Mouse (Mus musculus) forebrain, postnatal 0 days (tissue): ENCODE results near the gene Prph. TPM values are rescaled to one million over a fixed set of nuclear protein-coding genes. Genes with fewer than 3 reads are reported as not detected.

ENCODE experiments used
- ATAC-seq: fragments of 200-750 bp; cut with Nextera tagmentation; 2 replicates; pipeline ENCODE4 v1.8.0; 2017; ENCODE audit warnings: mild to moderate bottlenecking, moderate library complexity
- DNase-seq: peaks from one replicate; pipeline ENCODE4 v3.0.0-alpha.2; 2015
- H3K27ac ChIP-seq: fragments of 300-500 bp; sonication (generic); 2 replicates; pipeline ENCODE4 v1.5.1; 2014; ENCODE audit warnings: low read depth, mild to moderate bottlenecking, antibody characterized with exemption, low read length, moderate library complexity, mixed read lengths
- H3K27me3 ChIP-seq: fragments of 300-500 bp; sonication (generic); 2 replicates; pipeline ENCODE4 v1.6.1; 2014; ENCODE audit warnings: mild to moderate bottlenecking, low read length, mixed read lengths; ENCODE audit not compliant: insufficient read depth
- H3K36me3 ChIP-seq: fragments of 300-500 bp; sonication (generic); 2 replicates; pipeline ENCODE4 v1.6.1; 2014; ENCODE audit warnings: mild to moderate bottlenecking, moderate library complexity; ENCODE audit not compliant: insufficient read depth
- H3K4me1 ChIP-seq: fragments of 300-500 bp; sonication (generic); 2 replicates; pipeline ENCODE4 v1.6.1; 2014; ENCODE audit warnings: antibody characterized with exemption; ENCODE audit not compliant: insufficient read depth
- H3K4me2 ChIP-seq: fragments of 300-500 bp; sonication (generic); 2 replicates; pipeline ENCODE4 v1.6.1; 2014; ENCODE audit warnings: low read depth, mild to moderate bottlenecking, moderate library complexity
- H3K4me3 ChIP-seq: fragments of 300-500 bp; sonication (generic); 2 replicates; pipeline ENCODE4 v1.5.1; 2014; ENCODE audit warnings: low read depth, low read length, mixed read lengths
- H3K9ac ChIP-seq: fragments of 300-500 bp; sonication (generic); 2 replicates; pipeline ENCODE4 v1.6.1; 2014; ENCODE audit warnings: mild to moderate bottlenecking
- H3K9me3 ChIP-seq: fragments of 300-500 bp; sonication (generic); 2 replicates; pipeline ENCODE4 v1.6.1; 2016; ENCODE audit warnings: low read length
- CTCF ChIP-seq: sonication (generic); IDR thresholded peaks from 2 replicates; pipeline ENCODE4 v1.5.1; 2016; ENCODE audit warnings: antibody characterized with exemption, control low read depth, low read depth
- WGBS: fragments of 180-500 bp; shearing (Covaris S2); extraction: QIAGEN DNeasy Blood & Tissue Kit; methylation state at CpG from one replicate; pipeline ENCODE4 v1.1.7; 2014; 5-methylcytosine and 5-hydroxymethylcytosine counted together
- polyA plus RNA-seq: library from polyadenylated mRNA; unstranded; fragments of >200 nt; fragmentation: Nextera tagmentation; extraction: Ambion mirVana; gene quantifications from 2 replicates; pipeline ENCODE4 v1.2.1, GENCODE M21; 2015
- total RNA-seq: library from RNA; depleted of rRNA; stranded (reverse); fragments of >200 nt; gene quantifications from 2 replicates; pipeline ENCODE4 v1.2.3, GENCODE M21; 2014

Prph gene
- total and polyA plus RNA-seq, 2 experiments from 2014 or later = 1.7 to 2.3 TPM

DNA sequence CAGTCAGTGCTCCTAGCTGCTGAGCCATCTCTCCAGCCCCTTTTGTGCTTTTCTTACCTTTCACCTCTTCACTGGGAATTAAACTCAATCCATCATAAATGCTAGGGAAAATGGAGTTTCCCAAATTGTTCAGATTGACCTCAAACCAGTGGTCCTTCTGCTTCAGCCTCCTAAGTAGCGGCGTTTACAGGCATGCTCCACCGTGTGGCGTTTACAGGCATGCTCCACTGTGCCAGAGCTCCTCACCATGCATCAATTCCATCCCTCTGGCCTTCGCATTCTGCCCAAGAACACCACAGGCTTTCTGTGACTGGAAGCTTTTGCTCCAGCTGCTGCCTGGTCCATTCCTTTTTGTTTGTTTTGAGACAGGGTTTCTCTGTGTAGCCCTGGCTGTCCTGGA, 27.9 kb upstream of the Prph start:
- H3K27ac ChIP-seq = no peak overlapping the region
- 66% methylated on average over 5 of the region's 5 CpGs for WGBS
- H3K4me2 ChIP-seq = no peak overlapping the region
- H3K4me3 ChIP-seq = no peak overlapping the region
- H3K9me3 ChIP-seq = no peaks in the 10 kb centered on the region
- TF ChIP-seq CTCF = no peak
- H3K27me3 ChIP-seq = no peaks in the 10 kb centered on the region; the same call in 1 of the 2 replicates
- no peaks in the 10 kb centered on the region for H3K36me3 ChIP-seq
- H3K9ac ChIP-seq = no peak overlapping the region
- ATAC-seq (no peak), DNase-seq (no peak)
- no peaks in the 10 kb centered on the region for H3K4me1 ChIP-seq

DNA sequence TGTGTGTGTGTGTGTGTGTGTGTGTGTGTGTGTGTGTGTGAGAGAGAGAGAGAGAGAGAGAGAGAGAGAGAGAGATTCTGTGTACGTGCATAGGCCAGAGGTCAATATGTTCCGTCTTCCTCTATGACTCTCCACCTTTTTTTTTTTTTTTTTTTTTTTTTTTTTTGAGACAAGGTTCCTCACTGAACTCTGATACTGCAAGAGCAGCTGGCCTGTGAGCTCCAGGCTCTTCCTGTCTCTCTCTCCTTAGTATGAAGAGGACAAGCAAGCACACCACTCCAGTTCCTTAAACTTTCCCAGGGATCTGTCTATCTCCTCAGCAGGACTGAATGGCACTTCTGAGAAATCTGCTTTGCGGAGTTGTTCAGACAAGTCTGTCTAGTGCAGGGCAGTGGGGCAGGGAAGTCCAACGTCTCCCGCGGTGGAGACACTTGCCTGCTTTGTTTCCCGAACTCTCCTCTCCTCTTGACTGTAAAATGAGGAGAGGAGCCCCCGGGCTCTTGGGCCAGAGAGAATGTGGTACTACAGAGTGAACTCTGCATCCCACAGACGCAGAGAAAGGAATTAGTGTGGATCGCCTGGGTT, 26.0 kb upstream of the Prph start:
- Histone ChIP-seq H3K36me3 (no peaks in the 10 kb centered on the region), H3K27ac (no peak overlapping the region), H3K9ac (no peak overlapping the region), H3K4me1 (no peaks in the 10 kb centered on the region), H3K27me3 (no peaks in the 10 kb centered on the region; the same call in 1 of the 2 replicates), H3K4me3 (0 out of 2 replicates have a peak overlapping the region, but pooled peaks have one; percentile 32), H3K9me3 (no peaks in the 10 kb centered on the region), H3K4me2 (peak overlapping the region; percentile 57)
- DNase-seq (no peak), ATAC-seq (no peak)
- 8% methylated on average over 10 of the region's 10 CpGs for WGBS
- no peak for TF ChIP-seq CTCF

DNA sequence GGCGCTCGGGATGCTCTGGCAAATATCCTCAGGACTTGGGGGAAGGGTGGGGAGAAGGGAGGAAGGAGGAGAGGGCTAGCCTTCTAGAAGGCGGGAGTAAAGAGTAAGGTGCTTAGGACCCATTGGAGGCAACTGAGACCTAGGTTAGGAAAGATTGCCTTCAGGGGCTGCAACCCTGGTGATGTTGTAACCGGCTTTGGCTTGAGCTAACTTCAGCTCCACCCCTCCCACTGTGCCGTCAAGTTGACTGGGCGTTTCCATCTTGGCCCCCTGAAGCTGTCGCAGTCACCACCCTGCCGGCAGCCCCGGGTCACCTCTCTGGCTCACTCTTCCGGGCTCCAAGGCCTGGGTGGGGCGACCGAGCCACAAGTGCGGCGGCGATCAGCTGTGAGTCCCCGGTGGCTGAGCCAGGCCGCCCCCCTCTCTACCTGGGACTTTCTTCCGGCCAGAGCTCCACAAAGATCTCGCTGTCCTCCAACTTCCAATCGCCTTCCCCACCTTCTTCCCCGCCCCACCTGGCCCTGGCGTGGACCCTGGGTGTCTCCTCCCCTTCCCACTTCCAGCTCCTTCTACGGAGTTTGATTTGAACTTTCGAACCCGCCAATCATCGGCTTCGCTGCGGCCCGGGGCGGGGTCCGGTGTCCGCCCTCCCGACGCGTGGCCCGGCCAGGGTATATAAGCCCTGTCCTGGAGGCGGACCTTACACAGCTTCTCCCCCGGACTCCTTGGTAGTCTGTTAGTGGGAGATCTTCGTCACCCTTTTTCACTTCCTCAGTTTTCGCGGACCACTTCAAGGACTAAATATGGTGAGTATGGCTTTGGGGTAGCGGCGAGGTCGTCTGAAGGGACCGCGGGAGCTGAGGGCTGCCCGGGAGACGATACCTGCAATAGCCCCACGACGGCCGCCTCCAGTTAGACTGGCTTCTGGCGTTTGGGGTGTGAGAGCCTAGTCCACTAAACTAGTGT, 25.1 kb upstream of the Prph start, which contains the start of gene Tuba1c:
Tuba1c (plus strand) TSS at position 273 of the 966 bp plus-strand sequence.
- Histone ChIP-seq H3K9me3 (no peaks in the 10 kb centered on the region), H3K36me3 (no peaks in the 10 kb centered on the region), H3K4me3 (peak within 1 kb of the TSS; percentile 32), H3K9ac (no peak within 1 kb of the TSS), H3K4me1 (no peaks in the 10 kb centered on the region), H3K4me2 (peak within 1 kb of the TSS; percentile 57), H3K27me3 (no peaks in the 10 kb centered on the region; the same call in 1 of the 2 replicates), H3K27ac (no peak within 1 kb of the TSS)
- ATAC-seq (peak; percentile 55), DNase-seq (peak; percentile 27)
- under 1% methylated on average over 52 of the region's 52 CpGs for WGBS
- TF ChIP-seq CTCF = no peak

DNA sequence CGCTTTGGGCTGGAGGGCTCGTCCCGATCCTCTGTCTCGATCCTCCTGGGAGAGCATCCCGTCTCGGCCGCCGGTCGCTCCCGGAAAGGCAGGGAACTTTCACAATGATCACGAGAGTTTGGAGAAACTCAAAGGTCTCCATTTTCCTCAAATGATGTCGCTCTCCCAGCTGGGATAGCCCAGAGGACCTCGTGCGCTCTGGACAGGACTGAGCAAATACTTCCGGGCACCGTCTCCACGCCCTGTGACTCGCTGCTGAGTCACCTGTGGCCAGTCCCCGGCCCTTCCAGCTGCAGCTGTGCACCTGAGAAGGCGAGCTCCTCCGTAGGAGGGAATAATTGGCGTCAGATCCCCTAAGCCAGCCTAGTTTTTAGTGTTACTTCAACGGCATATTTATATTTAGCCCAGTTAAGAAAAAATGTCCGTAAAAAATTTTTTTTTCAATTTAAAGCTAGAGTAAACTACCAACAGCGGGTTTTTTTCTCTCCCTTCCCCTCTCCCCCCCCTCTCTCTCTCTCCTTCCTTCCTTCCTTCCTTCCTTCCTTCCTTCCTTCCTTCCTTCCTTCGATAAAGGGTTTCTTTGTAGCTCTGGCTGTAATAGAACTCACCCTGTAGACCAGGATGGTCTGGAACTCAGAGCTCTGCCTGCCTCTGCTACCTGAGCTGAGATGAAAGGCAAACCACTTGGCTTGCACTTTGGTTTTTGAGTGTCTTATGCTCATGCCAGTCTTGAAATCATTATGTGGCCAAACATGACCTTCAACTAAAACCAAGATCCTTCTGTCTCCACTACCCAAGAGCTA, 24.2 kb upstream of the Prph start:
- ATAC-seq (no peak), DNase-seq (no peak)
- WGBS = 15% methylated on average over 26 of the region's 26 CpGs
- Histone ChIP-seq H3K9me3 (no peaks in the 10 kb centered on the region), H3K9ac (no peak overlapping the region), H3K4me2 (peak overlapping the region; percentile 57), H3K4me1 (no peaks in the 10 kb centered on the region), H3K27ac (no peak overlapping the region), H3K36me3 (no peaks in the 10 kb centered on the region), H3K27me3 (no peaks in the 10 kb centered on the region; the same call in 1 of the 2 replicates), H3K4me3 (peak overlapping the region; percentile 32)
- no peak for TF ChIP-seq CTCF

DNA sequence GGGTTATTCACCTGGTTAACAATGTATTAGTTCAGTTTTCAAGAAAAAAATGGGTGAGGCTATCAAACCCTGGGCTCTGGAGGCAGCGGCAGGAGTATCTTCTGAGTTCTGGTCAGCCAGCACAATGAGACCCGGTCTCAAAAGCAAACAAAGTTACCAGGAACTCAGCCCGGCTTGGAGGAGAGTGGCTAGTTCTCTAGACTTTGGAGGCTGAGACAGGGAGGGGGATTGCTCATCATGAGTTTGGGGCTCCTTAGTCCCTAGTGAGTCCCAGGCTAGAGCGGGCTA, 23.6 kb upstream of the Prph start:
- Histone ChIP-seq H3K9ac (no peak overlapping the region), H3K4me3 (no peak overlapping the region), H3K27me3 (no peaks in the 10 kb centered on the region; the same call in 1 of the 2 replicates), H3K4me2 (no peak overlapping the region), H3K36me3 (no peaks in the 10 kb centered on the region), H3K9me3 (no peaks in the 10 kb centered on the region), H3K4me1 (no peaks in the 10 kb centered on the region), H3K27ac (no peak overlapping the region)
- ATAC-seq (no peak), DNase-seq (no peak)
- no peak for TF ChIP-seq CTCF
- WGBS = 83% methylated on average over 4 of the region's 4 CpGs

DNA sequence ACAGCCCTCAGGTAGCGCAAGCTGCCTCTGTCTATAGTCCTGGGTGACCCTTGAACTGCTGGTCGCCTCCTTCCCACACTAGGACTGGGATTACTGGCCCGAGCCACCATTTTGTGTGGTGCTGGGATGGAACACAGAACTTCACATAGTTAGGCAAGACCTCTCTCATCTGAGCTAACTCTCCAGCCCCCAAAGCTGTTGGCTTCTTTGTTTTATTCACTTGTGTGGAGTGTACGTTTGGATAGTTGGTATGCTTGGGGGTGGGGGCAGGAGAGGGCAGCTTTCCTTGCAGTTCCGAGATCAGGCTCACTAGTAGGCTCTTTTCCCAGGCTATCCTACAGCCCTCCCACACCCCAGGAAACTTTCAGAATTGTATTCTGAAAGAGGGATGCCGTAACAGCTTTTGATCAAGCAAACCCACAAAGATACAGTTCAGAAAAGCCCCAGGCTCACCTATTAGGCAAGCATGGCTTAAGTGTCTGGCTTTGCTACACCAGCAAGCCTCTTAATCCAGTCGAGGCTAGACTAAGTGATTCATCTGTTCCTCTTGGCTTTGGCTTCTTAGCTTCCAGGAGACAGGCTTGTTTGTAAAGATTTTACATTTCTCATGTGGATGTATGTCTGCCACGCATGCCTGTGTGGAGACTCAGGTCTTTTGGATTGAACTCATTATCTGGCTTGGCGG, 22.8 kb upstream of the Prph start:
- 70% methylated on average over 9 of the region's 9 CpGs for WGBS
- no peak for ATAC-seq
- no peak overlapping the region for H3K9ac ChIP-seq
- no peak for TF ChIP-seq CTCF
- no peaks in the 10 kb centered on the region for H3K9me3 ChIP-seq
- no peak overlapping the region for H3K4me2 ChIP-seq
- H3K36me3 ChIP-seq = no peaks in the 10 kb centered on the region
- H3K4me1 ChIP-seq = no peaks in the 10 kb centered on the region
- no peak overlapping the region for H3K4me3 ChIP-seq
- H3K27ac ChIP-seq = no peak overlapping the region
- no peak for DNase-seq
- no peaks in the 10 kb centered on the region; the same call in 1 of the 2 replicates for H3K27me3 ChIP-seq
